Mouse (Mus musculus): ENCODE data around the gene Gm11634.

Gm11634 gene

DNA sequence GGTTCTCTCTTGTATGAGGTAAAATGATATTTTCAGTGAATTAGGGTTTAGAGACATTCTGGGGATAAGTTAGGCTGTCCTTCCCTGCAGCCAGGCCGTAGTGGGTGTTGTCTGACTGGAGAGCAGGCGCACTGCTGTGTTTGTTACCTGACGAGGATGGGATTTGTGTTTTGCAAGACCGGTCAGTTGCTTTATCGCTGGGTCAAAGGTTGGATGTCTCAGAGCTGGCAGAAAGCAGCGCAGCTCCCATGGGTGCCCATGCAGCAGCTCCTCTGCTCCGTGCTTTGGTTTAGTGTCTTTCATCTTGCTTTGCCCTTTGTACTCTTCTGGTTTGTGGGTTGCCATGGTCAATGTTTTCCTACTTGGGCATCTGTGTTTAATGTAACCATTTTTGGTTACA lies 42.5 kb downstream of the Gm11634 start:
- DNase-seq = no peak

DNA sequence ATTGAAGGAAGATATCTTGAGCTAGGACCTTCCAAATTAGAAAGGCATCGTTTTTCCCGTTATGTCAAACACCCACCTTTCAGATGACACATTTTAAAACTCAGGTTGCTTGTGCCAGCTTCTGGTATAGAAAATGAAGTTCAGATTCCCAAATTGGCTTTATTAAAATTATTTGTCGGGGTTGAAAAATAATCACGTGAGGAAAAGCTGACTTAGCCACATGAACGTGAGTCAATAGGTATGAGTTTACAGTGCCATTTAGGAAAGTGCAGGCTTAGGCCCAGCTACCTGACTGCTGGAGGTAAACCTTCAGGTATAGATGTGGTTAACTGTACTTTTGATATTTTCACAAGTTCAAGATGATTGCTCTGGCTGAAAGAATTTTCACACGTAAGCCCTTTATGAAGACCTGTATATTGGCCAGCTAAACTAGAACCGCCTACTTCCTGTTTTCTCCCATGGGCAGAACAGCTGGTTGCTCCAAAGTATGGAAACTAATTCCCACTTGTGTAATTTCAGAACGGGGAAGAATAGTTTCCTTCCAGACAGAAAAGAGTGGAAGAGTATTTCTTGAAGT lies 45.6 kb downstream of the Gm11634 start:
- DNase-seq = no peak

DNA sequence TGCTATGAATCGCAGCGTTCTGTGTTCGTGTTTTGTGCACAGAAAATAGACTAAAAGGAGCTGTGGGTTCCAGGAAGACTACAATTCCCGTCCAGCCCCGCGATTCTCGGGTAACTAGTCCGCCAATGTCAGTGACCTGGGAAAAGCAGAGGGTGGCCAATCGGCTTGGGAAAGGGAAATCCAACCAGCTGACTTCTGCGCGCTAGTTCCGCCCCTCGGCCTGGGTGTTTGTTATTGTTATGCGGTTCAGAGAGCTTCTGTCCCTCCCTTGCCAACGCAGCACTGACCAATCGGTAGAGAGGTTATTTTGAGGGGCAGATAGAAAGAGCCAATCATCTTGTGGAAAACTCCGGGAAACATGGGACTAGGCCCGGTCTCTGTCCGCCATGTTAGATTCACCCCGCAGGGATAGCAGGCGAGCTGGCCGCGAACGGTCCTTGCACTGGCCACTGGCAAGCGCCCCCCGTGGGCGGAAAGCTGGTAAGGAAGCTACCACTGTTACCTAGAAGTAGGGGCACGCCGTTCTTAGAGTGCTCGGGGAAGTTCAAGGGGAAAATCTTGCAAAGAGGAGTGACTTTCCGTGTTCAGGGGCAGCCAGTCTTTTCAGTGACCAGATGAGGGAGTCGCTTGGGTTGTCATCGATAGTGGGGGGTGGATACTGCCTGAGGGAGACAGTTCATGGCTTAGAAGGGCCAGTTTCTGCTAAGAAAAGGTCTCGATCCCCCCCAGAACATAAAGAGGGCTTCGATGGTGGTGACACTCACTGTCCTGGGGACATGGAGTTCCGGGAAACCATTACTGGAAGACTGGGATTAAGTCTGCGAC lies 46.4 kb downstream of the Gm11634 start:
- peak; percentile 95 for DNase-seq

DNA sequence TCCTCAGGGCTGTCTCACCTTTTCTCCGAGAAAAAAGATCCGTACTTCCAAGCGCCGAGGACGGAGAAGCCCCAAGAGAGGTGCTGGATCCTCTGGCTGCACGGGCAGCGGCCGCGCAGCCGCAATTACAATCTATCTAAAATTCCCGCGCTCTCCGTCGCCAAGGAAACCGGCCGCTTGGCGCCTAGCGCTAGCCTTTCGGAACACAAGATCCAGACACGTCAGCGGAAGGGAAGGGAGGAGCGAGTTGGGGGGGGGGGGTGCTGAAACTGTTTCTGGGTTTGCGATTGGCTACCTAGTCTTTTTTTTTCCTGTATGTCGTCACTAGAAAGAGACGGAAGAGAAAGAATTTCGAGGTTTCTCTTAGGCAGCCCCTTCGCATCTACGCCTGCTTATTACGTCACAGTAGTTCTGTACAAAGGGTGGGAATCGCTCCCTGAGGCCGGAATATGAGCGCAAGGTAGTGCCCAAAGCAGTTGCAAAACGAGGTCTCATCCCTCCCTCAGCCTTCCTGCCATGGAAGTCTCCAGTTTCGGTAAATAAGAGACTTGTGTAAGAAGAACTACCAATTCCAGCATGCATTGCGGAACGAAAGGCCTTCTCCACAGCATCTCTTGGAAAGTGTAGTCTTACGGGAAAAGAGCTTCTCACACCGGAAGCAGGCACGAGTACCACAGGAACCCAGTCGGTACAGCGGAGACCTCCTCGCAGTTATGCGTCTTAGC lies 47.1 kb downstream of the Gm11634 start, which contains the start of the genes Brca1 and Nbr1:
Gene Brca1 (minus strand): TSS at position 205 of the 725 bp plus-strand sequence.
Gene Nbr1 (plus strand): TSS at position 399 of the 725 bp plus-strand sequence.
- peak; percentile 91 for DNase-seq

DNA sequence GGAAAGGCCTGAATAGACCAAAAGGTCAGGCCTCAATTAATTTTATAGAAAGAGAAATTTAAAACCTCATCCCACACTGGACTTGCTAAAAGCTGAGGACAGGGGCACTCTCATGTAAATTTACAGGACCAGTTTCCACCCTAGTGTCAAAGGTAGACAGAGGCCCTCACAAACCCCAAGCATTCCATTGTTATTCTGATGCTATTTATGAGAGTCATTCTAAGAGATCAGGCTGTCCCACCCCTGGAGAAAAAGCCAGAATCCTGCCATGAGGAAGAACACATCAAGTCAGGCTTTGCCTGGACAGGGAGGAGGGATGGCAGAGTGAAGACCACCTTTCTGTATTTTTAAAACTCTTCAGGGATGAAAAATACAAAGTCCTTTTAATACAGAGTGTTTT lies 50.5 kb downstream of the Gm11634 start:
- no peak for DNase-seq

DNA sequence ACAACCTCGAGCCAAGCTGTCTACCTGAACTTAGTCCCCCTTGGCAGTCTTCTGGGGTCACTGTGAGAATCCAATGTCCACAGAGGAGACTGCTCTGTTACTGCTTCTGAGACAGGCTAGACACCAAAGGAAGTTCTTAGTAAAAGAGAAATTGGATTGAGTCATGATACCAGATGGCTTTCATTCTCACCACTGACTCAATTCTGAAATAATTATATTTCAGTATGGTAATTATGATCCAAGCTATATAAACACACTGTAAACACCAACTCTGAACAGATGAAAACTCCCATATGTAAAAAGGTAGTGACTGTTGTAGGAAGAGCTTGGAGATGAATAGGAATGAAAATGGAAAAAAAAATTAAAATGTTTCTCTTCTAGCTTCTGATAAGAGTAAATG lies 54.9 kb downstream of the Gm11634 start:
- no peak for DNase-seq
